Mouse (Mus musculus) embryo, embryonic 10 days (tissue): ENCODE measurements around the gene Vmn1r228.

Source experiments
- DNase-seq: peaks from one replicate; pipeline ENCODE4 v3.0.0-alpha.2; 2015; ENCODE audit warnings: low spot score

Gene Vmn1r228

GRCm38 (mm10) chr17:20786057-20786456, at the start of gene Vmn1r228:
Gene Vmn1r228 (minus strand): TSS chr17:20786157.
- DNase-seq: no peak

- no peak for DNase-seq
Measured at GRCm38 (mm10) chr17:20811255-20811654, 25.3 kb upstream of the Vmn1r228 start, which contains the start of gene Vmn1r229. Gene Vmn1r229 (plus strand): TSS chr17:20811555.

GRCm38 (mm10) chr17:20729543-20729942, 56.4 kb downstream of the Vmn1r228 start, which contains the start of gene Vmn1r227:
Gene Vmn1r227 (plus strand): TSS chr17:20729843.
- DNase-seq: no peak
